Mouse (Mus musculus) lung, postnatal 10 days (tissue): Measurements from ENCODE around the gene Marcksl1.
"Not testable (repeated sequence)": the region's sequence is repeated elsewhere in the genome, so short reads cannot be mapped to it uniquely, and the experiment has no call there.

ENCODE experiments used
- DNase-seq: peaks from one replicate; pipeline ENCODE4 v3.0.0; 2021

Gene Marcksl1

DNA sequence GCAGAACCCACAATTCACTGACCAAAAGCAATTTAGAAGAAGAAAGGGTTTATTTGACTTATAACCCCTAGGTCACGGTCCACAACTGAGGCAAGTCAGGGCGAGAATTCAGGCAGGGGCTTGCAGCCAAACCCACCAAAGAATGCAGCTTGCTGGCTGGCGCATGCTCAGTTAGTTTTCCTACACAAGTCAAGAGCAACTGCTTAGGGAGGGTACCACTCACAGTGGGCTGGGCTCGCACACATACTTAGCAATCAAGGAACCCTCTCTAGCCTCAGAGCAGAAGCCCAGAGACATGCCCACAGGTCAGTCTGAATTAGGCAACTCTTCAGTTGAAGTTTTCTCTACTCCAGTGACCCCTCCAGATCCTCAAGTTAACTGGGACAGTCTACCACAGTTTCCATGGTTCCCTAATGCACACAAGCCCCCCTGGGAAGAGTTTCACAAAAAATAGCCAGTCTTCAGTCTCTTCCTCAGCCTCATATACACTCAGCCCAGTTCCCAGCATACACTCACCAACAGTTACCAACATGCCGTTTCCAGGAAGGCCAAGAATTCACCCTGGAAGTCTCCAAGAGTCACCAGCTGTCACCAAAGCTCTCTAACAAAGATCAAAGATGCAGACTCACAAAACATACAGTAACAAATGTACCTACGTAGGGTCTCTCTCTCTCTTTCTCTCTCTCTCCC, 2.5 kb upstream of the Marcksl1 start:
- DNase-seq: no peak

DNA sequence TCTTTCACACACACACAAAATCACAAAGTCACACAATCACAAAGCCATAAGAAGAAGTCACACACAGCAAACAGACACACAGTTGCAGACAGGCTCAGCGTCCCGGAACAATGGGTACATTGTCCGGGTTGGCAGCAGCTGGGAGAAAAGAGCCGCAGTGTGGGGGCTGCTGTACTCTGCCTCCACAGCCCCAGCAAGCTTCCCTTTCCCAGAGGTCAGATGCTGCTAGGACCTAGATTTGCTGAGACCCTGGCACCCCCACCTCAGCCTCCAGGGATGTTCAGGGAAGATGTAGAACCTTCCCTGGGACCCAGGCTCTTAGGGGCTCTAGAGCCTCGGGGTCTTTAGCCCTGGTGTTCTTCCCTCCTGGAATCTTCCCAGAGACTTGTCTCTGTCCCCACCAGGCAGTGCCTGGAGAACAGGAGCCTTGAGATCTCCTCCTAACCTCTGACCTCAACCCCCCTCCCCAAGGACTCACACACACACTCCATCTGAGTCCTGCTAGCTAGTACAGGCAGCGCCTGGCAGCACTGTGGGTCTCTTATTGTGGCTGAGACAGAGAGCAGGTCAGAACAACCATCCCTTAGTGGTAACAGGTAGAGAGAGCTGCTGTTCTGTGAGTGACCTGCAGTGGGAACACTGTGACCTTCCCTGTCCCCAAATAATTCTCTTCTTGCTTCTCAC, 1.8 kb upstream of the Marcksl1 start:
- DNase-seq: no peak

DNA sequence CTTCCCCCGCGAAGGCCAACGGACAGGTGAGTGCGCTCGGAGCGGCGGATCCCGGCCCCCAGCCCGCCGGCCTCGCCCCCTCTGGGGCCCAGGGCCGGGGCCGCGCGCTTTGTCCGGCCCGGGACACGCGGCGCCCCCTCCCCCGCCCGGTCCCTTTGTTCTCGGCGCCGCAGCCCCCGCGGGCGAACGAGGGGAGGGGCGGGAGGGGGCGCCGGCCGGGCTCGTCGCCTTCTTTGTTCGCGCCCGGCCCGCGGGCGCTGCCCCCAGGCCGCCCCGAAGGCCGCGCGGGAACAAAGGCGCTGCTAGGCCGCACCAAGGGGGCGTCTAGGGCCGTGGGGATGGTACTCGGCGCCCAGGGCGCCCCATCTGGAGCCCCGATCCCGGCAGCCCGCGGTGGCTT, 510 bp downstream of the Marcksl1 start:
- no peak for DNase-seq

DNA sequence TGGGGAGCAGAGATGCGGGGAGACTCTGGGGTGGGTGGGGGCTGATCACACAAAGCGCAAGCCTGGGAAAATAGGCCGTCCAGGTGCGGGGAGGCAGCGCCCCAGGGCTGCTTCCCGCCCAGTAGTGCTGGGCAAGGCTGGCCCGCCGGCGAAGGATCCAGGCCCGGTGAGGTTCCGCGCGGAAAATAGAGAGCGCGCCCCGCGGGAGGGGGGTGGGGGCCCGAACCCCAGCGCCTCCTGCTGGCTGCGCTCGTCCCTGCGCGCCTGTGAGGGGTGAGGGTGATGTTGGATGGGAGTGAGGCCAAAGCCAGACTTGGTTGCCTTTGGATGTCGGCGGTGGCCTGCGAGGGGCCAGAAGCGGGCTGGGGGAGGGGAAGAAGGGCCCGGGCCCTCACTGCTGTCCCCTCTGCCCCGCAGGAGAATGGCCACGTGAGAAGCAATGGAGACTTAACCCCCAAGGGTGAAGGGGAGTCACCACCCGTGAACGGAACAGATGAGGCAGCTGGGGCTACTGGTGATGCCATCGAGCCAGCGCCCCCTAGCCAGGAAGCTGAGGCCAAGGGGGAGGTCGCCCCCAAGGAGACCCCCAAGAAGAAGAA, 1.0 kb downstream of the Marcksl1 start:
- peak; percentile 81 for DNase-seq

DNA sequence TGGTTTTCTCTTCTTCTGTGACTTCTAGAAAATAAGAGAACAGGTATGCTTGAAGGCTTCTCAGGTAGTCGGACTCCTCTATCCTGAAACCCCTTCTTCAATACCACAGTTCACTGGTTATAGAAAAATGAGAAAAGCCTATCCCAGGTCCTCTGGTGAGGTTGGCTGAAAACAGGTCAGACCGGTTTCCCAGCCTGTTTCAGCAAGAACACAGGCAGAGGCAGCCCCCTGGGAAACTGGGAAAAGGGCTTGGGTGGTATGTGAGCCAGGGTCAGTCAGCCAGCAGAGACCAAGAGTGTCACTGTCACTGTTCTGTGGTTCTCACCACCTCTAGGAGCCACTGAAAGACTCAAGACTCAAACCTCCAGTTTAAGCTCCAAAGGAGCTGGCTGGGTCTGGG, 3.5 kb downstream of the Marcksl1 start:
- DNase-seq: peak; percentile 48

DNA sequence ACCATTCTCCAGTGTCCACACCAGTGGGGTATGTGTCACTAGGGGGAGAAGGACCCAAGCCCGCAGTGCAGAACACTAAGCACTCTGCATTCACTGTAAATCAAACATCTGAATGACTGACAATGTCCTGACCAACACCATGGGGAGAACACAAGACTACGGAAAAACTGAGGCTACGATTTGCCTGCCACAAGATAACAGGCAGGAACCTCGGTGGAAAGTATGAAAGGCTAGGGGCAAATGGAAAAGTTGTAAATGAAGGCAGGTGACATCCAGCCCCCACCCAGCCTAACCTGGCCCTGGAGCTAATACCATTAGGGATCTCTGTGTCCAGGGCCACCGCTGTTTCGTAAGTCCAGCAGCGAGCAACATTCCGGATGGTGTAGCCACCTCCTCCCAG, 5.1 kb downstream of the Marcksl1 start:
- no peak for DNase-seq

DNA sequence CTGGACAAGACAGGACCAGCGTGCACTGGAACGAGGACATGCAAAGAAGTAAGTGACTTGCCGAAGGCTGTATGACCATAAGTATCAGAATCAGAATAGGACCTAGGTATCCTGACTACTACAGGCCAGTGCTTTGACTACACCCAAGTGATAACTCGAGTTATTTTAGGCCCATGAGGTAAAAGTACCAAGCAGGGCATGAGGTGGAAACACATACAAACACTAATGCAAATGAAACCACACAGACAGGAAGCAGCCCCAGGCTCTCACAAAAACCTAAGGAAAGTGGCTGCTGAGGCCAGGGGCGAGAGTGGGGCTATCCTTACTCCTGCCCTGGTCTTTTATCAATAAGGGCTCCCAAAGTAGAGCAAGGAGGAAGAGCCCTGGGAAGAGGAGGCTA, 12.0 kb downstream of the Marcksl1 start:
- no peak for DNase-seq

DNA sequence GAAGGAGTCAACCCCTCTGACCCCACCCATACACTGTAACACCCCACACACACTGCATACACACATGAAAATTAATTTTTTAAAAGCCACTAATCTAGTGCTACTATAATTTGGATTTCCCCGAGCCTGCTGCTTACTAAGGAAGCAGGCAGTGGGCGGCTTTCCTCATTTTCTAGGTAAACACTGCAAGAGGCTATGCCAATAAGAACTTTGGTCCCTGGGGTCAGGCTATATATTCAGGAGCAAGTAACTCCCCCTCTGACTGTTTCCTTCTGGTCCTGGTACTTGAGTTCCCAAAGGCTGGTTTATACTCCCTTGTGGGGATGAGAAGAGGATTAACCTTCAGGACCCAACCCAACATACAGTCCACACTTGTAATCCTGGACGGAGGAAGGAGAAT, 12.5 kb downstream of the Marcksl1 start:
- DNase-seq: no peak

DNA sequence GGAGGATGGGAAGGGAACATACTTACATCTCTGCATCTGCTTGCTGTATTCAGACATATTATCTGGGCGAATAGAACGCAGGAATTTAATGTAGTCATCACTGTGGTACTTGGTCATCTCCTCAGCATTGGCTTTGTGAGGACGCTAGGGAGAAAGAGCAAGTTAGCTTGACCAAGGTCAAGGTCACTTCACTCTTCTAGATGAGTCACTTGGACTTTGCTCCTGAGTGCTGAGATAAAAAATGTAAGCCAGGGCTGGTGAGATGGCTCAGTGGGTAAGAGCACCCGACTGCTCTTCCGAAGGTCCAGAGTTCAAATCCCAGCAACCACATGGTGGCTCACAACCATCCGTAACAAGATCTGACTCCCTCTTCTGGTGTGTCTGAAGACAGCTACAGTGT, 15.5 kb downstream of the Marcksl1 start:
- DNase-seq: not testable (repeated sequence)

DNA sequence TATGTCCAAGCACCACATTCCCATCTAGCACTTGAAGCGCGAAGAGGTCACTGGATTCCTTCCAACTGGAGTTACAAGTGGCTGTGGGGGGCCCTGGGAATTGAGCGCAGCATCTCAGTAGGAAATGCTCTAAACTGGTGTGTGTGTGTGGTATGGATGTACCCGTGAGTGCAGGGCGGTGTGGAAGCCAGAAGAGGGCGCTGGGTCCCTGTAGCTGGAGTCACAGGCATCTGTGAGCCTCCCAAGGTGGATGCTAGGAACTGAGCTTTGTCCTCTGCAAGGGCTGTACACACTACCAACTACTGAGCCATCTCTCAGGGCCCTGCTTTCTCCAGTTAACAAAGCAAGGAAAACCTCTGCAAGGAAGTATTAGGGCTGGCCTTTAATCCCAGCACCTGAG, 26.6 kb downstream of the Marcksl1 start:
- peak; percentile 41 for DNase-seq

DNA sequence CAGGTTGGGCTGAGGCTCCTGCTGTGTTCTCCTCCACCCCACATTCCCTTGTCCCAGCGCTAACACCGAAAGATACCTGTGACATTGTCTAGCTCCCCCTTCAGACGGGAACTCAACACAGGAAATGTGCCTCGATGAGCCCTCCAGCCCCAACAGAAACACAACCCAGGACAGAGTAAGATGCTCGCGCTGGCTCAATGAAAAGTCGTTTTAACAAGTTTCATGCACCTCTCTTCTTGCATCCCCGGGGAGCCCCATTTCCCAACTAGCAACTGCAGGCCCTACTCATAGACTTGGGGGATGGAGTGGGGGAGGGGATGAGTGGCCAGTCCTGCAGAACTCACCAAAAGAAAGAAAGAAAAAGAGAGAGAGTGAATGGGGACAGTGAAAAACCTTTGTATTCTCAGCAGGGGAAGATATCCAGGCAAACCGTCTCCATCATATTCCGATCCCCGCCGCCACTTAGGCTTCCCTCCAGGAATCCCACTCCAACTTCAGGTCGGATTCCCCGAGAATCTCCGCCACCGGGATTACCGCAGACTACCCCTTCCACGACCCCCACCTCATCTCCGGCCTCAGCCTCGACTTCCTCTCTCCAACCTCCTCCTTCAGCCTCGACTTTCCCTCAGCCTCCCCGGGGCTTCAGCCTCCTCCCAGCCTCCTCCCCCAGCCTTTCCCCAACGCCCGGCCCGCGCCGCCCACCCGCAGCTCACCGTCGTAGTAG, 28.6 kb downstream of the Marcksl1 start:
- DNase-seq: peak; percentile 21

DNA sequence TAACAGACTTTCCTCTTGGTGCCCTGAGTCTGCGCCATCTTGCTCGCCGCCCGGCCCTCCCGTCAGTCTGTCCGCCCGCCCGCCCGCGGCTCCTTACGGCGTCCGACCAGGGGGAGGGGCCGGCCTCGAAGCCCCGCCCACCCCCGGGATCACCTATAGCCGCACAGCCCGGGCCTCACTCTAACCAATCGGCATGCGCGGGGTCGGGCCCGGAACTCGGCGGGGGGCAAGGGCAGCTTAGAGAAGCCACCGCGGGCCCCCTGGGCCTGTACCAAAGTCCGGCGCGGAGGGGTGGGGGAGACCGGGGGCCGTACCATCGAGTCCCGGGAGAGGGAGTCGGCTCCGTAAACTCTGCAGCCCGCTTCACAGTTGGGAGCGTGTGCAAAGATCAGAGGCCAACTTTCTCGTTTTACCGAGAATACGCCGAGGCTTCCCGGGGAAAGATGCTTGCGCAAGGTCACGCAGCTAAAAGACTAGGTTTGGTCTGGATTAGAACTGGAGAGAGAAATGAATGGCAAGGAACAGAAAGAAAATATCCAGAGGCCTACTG, 29.3 kb downstream of the Marcksl1 start, which contains the start of gene Hdac1:
Gene Hdac1, minus strand, starts transcription at position 122 of the 550 bp plus-strand sequence.
- DNase-seq: peak; percentile 99

DNA sequence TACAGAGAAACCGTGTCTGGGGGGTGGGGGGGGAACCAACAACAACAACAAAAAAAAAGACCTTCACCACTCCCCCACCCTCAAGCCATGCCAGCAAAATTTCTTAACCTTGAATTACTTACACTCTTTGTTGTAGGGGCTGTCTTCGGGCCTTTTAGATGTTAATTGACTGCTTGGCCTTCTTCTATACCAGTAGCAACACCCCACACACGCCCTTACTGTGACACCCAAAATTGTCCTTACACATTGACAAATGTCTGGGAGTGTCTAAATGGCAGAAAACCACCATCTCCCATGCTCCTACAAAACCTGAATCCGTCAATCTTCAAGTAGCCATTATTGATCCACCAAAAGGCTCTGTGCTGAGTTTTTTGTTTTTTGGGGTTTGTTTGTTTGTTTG, 30.7 kb downstream of the Marcksl1 start:
- DNase-seq: no peak

DNA sequence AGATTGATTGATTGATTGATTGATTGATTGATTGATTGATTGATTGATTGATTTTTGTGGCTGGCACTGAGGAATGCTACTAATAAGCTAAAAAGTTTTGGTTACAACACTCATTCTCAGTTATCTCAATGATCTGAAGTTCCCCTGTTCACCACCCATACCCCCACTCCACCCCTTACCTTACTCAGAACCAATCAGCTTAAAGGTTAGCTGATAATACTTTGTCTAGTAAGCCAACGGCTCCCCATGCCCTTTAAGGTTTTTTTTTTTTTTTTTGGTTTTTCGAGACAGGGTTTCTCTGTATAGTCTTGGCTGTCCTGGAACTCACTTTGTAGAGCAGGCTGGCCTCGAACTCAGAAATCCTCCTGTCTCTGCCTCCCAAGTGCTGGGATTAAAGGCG, 34.2 kb downstream of the Marcksl1 start:
- not testable (repeated sequence) for DNase-seq

DNA sequence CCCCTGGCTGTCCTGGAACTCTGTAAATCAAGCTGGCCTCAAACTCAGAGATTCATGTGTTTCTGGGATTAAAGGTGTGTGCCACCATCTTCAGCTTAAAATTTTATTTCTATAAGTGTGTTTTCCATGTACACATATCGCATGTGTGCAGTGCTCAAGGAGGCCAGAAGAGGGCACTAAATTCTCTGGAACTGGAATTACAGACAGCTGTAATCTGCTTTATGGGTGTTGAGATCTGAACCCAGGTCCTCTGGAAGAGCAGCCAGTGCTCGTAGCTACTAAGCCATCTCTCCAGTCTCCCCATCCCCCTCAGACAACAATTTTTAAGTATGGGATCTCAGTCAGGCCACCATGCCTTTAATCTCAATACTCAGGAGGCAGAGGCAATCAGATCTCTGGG, 35.9 kb downstream of the Marcksl1 start:
- DNase-seq: peak; percentile 49

DNA sequence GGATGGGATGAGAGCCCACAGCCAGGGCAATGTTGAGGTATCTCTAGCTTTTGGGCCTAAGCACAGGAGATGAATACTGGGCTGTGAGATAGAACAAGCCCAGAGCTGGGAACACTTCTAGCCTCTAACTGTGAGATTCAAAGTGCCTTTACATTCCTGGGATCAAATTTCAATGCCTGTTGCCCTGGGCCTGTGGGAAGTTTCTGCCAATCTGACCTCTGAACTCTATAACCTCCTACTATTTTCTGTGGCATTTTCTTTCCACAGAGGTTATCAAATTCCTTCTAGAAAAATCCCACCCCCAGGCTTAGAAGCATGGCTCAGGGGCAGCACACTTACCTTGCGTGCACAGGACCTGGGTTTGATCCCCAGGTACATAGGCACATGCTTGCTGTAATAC, 36.9 kb downstream of the Marcksl1 start:
- no peak for DNase-seq

DNA sequence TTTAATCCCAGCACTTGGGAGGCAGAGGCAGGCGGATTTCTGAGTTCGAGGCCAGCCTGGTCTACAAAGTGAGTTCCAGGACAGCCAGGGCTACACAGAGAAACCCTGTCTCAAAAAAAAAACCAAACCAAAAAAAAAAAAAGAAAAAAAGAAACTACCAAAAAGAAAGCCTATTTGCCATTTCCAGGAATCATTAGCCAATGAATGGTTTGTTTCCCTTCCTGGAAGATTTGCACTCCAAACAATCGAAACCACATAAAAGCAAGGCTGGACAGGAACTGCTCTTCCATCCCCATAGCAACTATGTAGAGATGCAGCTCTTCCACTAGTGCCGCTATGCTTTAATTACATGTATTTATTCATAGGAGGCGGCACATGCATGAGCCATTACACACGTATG, 41.1 kb downstream of the Marcksl1 start:
- not testable (repeated sequence) for DNase-seq

DNA sequence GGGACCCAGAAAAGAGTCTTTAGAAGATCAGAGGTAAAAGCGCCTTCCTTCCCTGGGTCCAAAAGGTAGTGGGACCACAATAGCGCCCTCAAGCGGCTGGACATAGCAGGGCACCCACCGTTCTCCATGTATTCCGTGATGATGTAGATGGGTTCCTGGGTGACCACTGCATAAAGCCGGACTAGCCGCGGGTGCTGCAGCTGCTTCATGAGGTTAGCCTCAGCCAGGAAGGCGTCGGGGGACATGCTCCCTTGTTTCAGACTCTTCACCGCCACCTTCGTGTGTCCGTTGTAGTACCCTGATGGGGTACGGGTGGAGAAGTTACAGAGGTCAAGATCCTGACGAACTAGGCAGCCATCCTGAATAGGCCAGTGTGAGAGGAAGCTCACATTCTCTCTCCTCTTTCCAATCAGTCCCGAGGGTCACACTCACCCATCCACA, 42.1 kb downstream of the Marcksl1 start:
- peak; percentile 70 for DNase-seq

DNA sequence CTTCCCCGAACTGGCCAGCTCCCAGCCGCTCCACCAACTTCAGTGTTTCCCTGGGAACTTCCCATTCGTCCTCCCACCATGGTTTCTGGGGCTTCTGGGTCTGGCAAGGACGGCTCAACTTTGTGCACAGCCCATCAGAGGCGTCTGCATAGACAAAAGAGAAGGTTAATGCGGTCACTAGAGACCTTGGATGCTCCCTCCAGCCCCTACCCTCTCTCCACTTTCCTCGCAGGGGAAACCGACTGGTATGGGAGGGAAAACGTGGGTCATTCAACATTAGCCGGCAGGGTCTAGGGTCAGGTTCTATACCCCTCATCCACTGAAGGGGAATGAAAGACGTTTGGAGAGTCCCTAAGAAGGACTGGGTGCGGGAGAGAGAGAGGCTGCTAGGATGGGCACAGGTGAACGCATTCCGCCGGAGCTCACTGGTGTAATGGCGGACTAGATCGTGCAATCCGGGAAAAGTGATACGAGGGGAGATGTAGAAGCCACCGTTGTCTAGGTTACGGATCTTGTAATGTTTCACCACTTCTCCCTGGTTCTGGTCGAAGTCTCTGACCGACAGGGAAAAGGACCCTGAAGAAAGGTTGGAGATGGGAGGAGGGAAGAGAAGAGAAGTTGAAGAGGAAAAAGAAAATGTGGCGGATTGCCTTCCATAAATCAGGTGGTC, 42.6 kb downstream of the Marcksl1 start:
- DNase-seq: no peak

DNA sequence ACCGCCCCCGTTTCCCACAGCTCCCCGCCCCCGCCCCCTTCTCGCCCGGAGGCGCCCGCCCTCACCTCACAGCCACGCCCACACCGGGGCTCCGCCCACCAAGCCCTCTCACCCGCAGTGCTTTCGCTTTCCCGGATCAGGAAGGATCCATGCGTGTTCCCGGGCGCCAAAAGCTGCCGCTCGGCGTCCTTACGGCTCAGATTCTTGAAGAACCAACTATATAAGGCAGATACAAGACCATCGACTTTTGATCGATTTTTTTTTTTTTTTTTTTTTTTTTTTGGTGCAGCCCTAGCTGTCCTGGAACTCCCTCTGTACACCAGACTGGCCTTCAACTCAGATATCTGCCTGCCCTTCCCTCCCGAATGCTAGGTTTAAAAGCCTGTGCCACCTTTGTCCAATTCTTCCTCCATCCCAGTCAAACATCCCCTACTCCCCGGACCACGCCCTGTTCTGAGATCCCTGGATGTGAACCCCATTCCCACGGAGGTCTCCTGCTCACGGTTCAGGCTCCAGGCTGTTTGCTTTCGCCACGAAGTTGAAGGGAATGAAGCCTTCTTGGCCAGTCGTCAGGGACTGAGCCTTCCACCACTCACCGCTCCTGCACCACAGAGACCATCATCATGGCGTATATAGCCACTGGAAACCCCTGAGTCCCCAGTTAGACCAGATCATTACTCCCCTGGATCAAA, 43.3 kb downstream of the Marcksl1 start:
- peak; percentile 96 for DNase-seq

DNA sequence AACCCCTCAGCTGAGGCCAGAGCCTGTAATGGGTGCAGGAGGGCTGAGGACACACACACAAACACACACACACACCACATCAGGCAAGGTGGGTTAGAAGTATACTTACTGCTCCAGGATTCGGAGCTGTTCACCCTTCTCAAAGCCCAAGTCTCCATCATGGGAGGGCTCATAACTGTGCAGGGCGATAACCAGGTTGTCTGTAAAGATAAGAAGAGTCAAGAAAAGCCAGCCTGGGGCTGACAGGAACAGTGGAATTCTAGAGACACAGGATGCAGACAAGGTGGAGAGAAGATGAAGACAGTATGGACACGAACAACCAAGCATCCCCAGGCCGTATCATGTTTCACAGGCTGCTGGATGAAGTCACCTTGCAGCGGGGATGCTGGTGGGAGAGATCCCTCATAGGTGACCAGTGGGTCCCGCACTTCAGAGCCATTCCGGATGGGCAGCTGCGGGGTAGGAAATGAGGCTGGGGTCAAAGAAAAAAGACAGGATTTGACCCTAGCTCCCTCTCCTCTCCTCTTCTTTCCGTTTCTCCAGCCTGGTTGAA, 44.0 kb downstream of the Marcksl1 start:
- DNase-seq: no peak
